Comparison of ENCODE assay signal across 20 mouse cellular contexts in genomic region chr4:149259391-149260094, GRCm38 (mm10).
"Had no signal": no experiment of that assay in that cellular context is flagged by ENCODE, and none has a peak within 500 bp of the region (broad histone marks: within the 10 kb centered on the region; RNA-seq: fewer than 3 reads in every experiment).

No protein-coding gene starts in this region.

- H3K36me3 ChIP-seq: liver, embryonic 15.5 days had no signal

- H3K27ac ChIP-seq: kidney, postnatal 0 days; limb, embryonic 10.5 days; limb, embryonic 13.5 days; liver, embryonic 12.5 days; liver, embryonic 15.5 days; lung, embryonic 15.5 days; midbrain, embryonic 10.5 days; midbrain, embryonic 13.5 days; neural tube, embryonic 13.5 days had no signal

- H3K4me3 ChIP-seq: limb, embryonic 10.5 days; limb, embryonic 13.5 days; liver, embryonic 12.5 days; liver, embryonic 15.5 days; lung, embryonic 15.5 days; megakaryocyte, embryonic 14.5 days; midbrain, embryonic 10.5 days; midbrain, embryonic 13.5 days; myocyte; neural tube, embryonic 13.5 days had no signal

- ATAC-seq: liver, embryonic 12.5 days; midbrain, embryonic 13.5 days; midbrain, embryonic 16.5 days had no signal

- H3K9me3 ChIP-seq: limb, embryonic 10.5 days; limb, embryonic 13.5 days; liver, embryonic 12.5 days; liver, embryonic 15.5 days; lung, embryonic 15.5 days; megakaryocyte, embryonic 14.5 days; midbrain, embryonic 10.5 days; midbrain, embryonic 13.5 days; neural tube, embryonic 13.5 days had no signal

- H3K4me2 ChIP-seq: limb, embryonic 13.5 days; liver, embryonic 12.5 days; liver, embryonic 15.5 days; lung, embryonic 15.5 days; midbrain, embryonic 13.5 days; neural tube, embryonic 13.5 days had no signal

- H3K4me1 ChIP-seq: limb, embryonic 10.5 days; liver, embryonic 12.5 days; liver, embryonic 15.5 days; lung, embryonic 15.5 days had no signal

- DNase-seq: kidney, adult 18-20 months; kidney, postnatal 25 days; layer of hippocampus, adult 9-11 months; liver; lung, postnatal 14 days; retina, postnatal 1 day; thymus, adult 18-20 months; thymus, postnatal 36 days had no signal

- H3K27me3 ChIP-seq: limb, embryonic 13.5 days; liver, embryonic 12.5 days; liver, embryonic 15.5 days; lung, embryonic 15.5 days; midbrain, embryonic 13.5 days; neural tube, embryonic 13.5 days had no signal

- H3K9ac ChIP-seq: limb, embryonic 13.5 days; liver, embryonic 12.5 days; liver, embryonic 15.5 days; lung, embryonic 15.5 days; midbrain, embryonic 13.5 days; neural tube, embryonic 13.5 days had no signal
